Comparison of ENCODE assay signal across 10 mouse cellular contexts in the genomic region with DNA sequence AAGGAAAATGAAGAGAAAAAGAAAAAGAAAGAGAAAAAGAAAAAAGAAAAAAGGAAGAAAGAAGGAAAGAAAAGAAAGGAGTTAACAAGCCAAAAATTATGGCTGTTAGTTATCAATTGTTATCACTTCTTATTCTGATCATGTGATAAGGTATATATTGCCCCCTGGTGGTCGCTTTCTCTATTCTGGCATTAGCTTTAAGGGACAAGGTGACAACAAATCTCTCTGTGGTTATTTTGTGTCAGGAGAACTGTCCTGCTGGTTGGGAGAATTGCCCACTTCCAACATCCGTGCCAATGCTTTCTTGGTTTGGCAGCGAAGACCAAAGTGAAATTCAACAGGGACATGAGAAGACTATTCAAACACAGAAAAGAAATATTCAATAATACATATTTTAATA. TPM values are rescaled to one million over a fixed set of nuclear protein-coding genes. Genes with fewer than 3 reads are reported as not detected.
DNase-seq lines count a peak whose midpoint lies in the region; ATAC-seq and TF ChIP-seq lines count a peak whose summit lies in the region.
"Had no signal": no experiment of that assay in that cellular context is flagged by ENCODE, and none has a peak within 500 bp of the region (broad histone marks: within the 10 kb centered on the region; RNA-seq: fewer than 3 reads in every experiment).

No protein-coding gene starts in this region.

- H3K36me3 ChIP-seq in kidney, postnatal 0 days (ENCODE audit: insufficient read depth, low read length), result no peaks in the 10 kb centered on the region
- no peaks in the 10 kb centered on the region for H3K36me3 ChIP-seq in kidney, embryonic 14.5 days (ENCODE audit: control insufficient read depth, insufficient read depth, low read length)
- H3K36me3 ChIP-seq in forebrain, embryonic 13.5 days (ENCODE audit: poor library complexity, severe bottlenecking), result no peaks in the 10 kb centered on the region
- H3K36me3 ChIP-seq: embryonic facial prominence, embryonic 13.5 days; lung, embryonic 15.5 days had no signal

- H3K27me3 ChIP-seq in kidney, postnatal 0 days (ENCODE audit: insufficient read depth, low read length), result no peaks in the 10 kb centered on the region
- H3K27me3 ChIP-seq in kidney, embryonic 14.5 days (ENCODE audit: control insufficient read depth, insufficient read depth, low read length), result no peaks in the 10 kb centered on the region
- no peaks in the 10 kb centered on the region for H3K27me3 ChIP-seq in forebrain, embryonic 13.5 days
- H3K27me3 ChIP-seq: embryonic facial prominence, embryonic 13.5 days; lung, embryonic 15.5 days had no signal

- H3K9ac ChIP-seq in kidney, postnatal 0 days (ENCODE audit: low read depth, low read length), result no peak overlapping the region
- no peak overlapping the region for H3K9ac ChIP-seq in kidney, embryonic 14.5 days (ENCODE audit: low read depth, low read length)
- H3K9ac ChIP-seq in forebrain, embryonic 13.5 days, result no peak overlapping the region
- H3K9ac ChIP-seq: embryonic facial prominence, embryonic 13.5 days; lung, embryonic 15.5 days had no signal

- no peak for ATAC-seq in kidney, postnatal 0 days (replicated peaks; ENCODE audit: low FRiP score, low read depth)
- ATAC-seq in kidney, embryonic 14.5 days (ENCODE audit: low FRiP score, low TSS enrichment), result no peak
- peak; percentile 76 for ATAC-seq in CD4-positive, CD25-positive, alpha-beta regulatory T cell, adult 4 months
- no peak for ATAC-seq in forebrain, embryonic 13.5 days

- H3K27ac ChIP-seq in kidney, postnatal 0 days, result no peak overlapping the region
- no peak overlapping the region for H3K27ac ChIP-seq in kidney, embryonic 14.5 days (ENCODE audit: low read depth, low read length)
- H3K27ac ChIP-seq in forebrain, embryonic 13.5 days, result no peak overlapping the region
- H3K27ac ChIP-seq: embryonic facial prominence, embryonic 13.5 days; lung, embryonic 15.5 days had no signal

- no peak overlapping the region for H3K4me2 ChIP-seq in kidney, postnatal 0 days (ENCODE audit: low read length)
- H3K4me2 ChIP-seq in kidney, embryonic 14.5 days (replicated peaks; ENCODE audit: low read depth, low read length), result no peak overlapping the region
- H3K4me2 ChIP-seq in forebrain, embryonic 13.5 days, result no peak overlapping the region
- H3K4me2 ChIP-seq: embryonic facial prominence, embryonic 13.5 days; lung, embryonic 15.5 days had no signal

- no peaks in the 10 kb centered on the region for H3K4me1 ChIP-seq in kidney, postnatal 0 days (replicated peaks; ENCODE audit: insufficient read depth, low read length)
- no peaks in the 10 kb centered on the region for H3K4me1 ChIP-seq in kidney, embryonic 14.5 days (ENCODE audit: control insufficient read depth, insufficient read depth, low read length)
- no peaks in the 10 kb centered on the region for H3K4me1 ChIP-seq in forebrain, embryonic 13.5 days

- WGBS in kidney, postnatal 0 days, result 43% methylated on average over 3 of the region's 3 CpGs
- 52% methylated on average over 3 of the region's 3 CpGs for WGBS in kidney, embryonic 14.5 days
- WGBS in forebrain, embryonic 13.5 days, result 50% methylated on average over 3 of the region's 3 CpGs

- TF ChIP-seq CTCF in kidney, postnatal 0 days (IDR thresholded peaks at IDR 0.05; ENCODE audit: low read depth), result peak; percentile 75

- H3K9me3 ChIP-seq in kidney, postnatal 0 days (replicated peaks; ENCODE audit: low read length), result no peaks in the 10 kb centered on the region
- H3K9me3 ChIP-seq in kidney, embryonic 14.5 days (ENCODE audit: control insufficient read depth, low read length), result no peaks in the 10 kb centered on the region
- no peaks in the 10 kb centered on the region for H3K9me3 ChIP-seq in forebrain, embryonic 13.5 days (replicated peaks)
- H3K9me3 ChIP-seq: embryonic facial prominence, embryonic 13.5 days; lung, embryonic 15.5 days had no signal

- H3K4me3 ChIP-seq in kidney, postnatal 0 days (replicated peaks; ENCODE audit: low read depth, low read length), result no peak overlapping the region
- H3K4me3 ChIP-seq in kidney, embryonic 14.5 days (ENCODE audit: low read length), result no peak overlapping the region
- H3K4me3 ChIP-seq in forebrain, embryonic 13.5 days, result no peak overlapping the region
- H3K4me3 ChIP-seq: embryonic facial prominence, embryonic 13.5 days; lung, embryonic 15.5 days had no signal

- peak; percentile 79 for DNase-seq in kidney, postnatal 0 days (ENCODE audit: low spot score)
- peak; percentile 51 for DNase-seq in adrenal gland, adult 2 months
- peak; percentile 19 for DNase-seq in embryo, embryonic 11.5 days (ENCODE audit: low read depth, low spot score)
- DNase-seq in layer of hippocampus, postnatal 10 days (ENCODE audit: low spot score in 2 of 2), result peak; percentile 57 to 60
- peak; percentile 62 for DNase-seq in skeletal muscle tissue, adult 2 months (ENCODE audit: low read depth, low spot score)

RNA-seq across cellular contexts. Expression of gene Gls, which starts 34.6 kb away (rescaled TPM):
- 32.0 TPM in 2 replicates for polyA plus RNA-seq in kidney, postnatal 0 days (2015; fragmentation: Nextera tagmentation; extraction: Ambion mirVana)
- 35.1 and 37.1 TPM in 2 replicates for polyA plus RNA-seq in kidney, embryonic 14.5 days (2014; fragmentation: Nextera tagmentation; extraction: Ambion mirVana)
- 10 to 100 TPM; 41.0 to 62.7 TPM for polyA plus RNA-seq in CD4-positive, CD25-positive, alpha-beta regulatory T cell, adult 4 months (2017; shearing (Covaris generic))
- total RNA-seq in adrenal gland, adult 2 months (2021), result 10 to 100 TPM; 69.1 to 94.1 TPM
- polyA plus RNA-seq in adrenal gland, adult 2 months (2012; rRNA removed), result 14.2 TPM in 2 replicates
- 100 to 1,000 TPM; 291 to 354 TPM for total RNA-seq in layer of hippocampus, postnatal 10 days (2021)
- 23.6 and 23.7 TPM in 2 replicates for polyA plus RNA-seq in forebrain, embryonic 13.5 days (2015; fragmentation: Nextera tagmentation; extraction: Ambion mirVana)

Comparison
In these comparisons a context has a peak if more than half of its experiments do, and no peak if none do; other contexts are left out.
1. DNase-seq: peak in every context shown above with its lines; median percentile 79 in kidney, postnatal 0 days; 62 in skeletal muscle tissue, adult 2 months; 58 in layer of hippocampus, postnatal 10 days; 51 in adrenal gland, adult 2 months; 19 in embryo, embryonic 11.5 days.